Mouse (Mus musculus): ENCODE measurements at regions not wholly inside any gene's neighbourhood (a gene's known extent, or its start where the extent isn't known, plus 50 kb on each side); places are given as distances from the start of the nearest gene placed in this dataset.

DNA sequence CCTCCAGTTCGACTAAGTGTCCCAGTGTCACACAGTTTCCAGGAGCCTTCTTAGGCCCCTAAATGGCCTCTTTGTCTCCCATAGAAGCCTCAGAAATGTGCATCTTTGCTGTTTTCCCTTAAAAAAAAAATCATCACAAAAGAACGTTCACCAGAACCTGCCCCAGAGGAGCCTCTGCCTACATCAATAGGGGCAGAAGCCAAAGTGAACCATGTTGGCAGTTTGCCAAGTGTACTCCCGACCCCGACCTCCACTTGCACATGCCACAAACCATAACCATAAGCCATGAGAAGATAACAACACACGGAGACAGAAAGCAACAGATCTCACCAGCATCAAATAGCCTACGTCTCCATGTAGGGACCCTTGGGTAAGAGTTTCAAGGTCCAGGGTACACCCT, 388.4 kb downstream of the Nedd1 start:
- DNase-seq, result peak; percentile 58

DNA sequence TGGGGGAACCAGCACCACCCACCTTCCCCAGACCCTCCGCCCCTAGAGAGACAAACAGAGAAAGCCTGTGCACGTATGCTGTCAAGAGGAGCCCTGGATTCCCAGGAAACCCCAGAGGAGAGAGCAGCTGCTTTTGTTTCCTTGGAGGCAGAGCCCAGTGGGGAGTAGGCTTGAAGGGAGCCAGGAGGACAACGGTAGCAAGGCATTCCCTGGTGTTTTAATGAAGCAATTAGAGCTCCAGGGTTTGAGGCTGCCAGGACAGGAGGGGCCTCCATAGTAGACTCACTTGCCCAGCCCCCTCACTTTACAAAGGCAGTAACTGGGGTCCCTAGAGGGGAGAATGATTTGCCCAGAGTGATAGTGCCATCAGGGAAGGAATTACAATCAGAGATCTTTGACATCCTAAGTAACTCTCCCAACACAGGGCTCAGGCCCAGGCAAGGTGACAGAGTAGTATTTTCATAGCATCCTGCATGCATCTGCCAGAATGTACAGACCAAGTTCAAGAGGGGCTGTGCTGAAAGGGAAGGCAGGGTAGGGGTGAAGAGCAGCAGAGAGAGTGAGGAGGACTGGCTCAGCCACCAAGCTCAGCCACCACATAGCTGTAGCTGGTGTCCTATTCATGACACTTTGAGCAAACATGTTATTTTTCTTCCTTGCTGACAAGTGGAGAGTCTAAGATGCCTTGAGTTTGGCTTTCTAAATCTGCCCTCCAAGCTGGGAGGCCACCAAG, 389.0 kb downstream of the Nedd1 start:
- peak; percentile 20 to 29 for DNase-seq

DNA sequence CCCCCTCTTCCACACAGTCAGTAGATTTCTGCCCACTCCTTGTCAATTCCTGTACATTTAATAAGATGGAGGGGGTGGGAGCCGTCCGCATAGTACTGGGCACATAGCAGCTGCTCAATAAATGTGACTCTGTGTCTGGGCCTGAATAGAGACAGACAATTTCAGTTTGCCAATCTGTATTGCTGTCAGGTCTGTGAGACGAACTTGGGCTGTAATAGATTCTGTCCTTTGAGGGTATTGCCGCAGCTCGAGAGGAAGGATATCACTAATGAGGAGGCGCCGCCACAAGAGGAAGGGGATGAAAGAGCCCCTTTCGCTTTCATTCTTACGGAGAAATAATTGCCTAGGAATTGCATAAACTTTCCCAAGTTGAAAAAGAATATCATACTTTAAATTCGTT, 392.1 kb downstream of the Nedd1 start:
- no peak for DNase-seq

DNA sequence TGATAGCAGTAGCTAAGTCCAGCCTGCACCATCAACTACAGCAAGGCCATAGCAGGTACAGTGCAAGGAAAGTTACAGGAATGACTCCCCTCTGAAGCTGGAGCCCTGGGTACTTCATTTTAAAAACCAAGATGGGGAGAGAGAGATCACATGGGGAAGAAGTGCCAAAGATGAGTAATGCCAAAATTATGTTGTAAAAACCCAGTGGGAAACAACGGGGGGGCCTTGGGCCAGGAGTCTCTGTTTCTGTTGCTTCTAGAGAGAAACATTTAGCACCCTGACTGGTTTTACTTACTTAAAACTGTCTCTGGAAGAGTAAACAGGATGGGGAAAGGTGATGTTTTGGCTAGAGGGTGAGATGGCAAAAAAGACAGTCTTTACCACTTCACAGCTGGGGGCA, 392.6 kb downstream of the Nedd1 start:
- DNase-seq, result no peak

DNA sequence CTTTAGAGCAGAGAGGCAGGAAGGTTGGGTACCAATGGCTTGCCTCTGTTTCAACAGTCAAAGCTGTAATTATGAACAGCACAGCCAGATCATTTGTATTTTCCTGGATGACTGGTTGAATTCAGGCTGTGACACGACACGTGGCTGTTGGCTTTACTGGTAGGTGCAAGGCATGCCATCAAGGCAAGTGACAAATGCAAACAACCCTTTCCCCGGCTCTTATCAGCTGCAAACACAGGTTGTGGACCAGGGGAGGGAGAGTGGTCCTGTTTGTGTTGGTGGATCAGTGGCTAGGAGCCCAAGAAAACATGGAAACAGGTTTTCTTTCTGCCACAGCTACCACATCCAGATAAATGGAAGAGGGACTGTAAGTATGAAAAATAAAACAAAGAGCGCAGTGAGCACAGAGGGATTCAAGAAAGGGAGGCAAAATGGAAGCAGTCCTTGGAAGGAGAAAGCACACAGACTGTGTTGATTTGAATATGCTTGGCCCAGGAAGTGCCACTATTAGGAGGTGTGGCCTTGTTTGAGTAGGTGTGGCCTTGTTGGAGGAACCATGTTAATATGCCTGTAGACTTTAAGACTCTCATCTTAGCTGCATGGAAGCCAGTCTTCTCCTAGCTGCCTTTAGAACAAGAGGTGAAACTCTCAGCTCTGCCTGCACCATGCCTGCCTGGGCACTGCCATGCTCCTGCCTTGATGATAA, 396.8 kb downstream of the Nedd1 start:
- no peak for DNase-seq

DNA sequence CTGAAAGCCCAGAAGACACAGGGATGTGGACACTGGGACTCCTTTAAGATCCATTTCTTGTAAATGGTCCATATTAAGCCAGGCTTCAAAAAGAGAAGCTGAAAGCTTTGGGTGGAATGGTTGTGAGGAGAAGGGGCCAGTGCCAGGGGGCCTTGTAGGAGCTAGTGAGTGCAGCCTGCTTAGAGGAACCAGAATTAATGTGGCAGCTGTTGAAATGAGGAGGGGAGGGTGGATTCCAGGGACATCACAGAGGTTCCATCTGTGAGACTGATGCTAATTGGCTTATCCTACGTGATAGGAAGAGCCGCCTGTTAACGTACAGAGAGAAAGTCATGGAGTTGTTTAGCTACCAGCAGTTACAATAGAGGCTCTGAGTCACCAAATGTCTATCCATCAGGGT, 407.6 kb downstream of the Nedd1 start:
- DNase-seq, result peak; percentile 45 to 56

DNA sequence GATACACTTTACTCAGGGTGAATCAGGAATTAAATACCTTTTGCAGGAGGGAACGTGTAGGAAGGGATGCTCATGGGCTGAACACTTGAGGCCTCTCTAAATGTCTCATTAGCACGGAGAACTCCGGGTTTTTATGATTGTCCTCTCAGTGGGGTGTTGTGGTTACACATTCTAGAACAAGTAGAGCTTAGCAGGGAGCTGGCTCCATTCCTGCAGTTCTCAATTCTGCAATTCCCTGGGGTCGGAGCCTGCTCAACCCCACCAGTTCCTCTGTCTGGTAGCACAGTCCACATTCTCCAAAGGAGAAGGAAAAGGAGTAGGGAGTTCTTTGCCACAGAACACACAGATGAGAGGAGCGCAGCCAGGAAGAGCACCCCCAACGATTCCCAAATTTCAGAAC, 409.9 kb downstream of the Nedd1 start:
- peak in 1 of 2 experiments; percentile 32 for DNase-seq

DNA sequence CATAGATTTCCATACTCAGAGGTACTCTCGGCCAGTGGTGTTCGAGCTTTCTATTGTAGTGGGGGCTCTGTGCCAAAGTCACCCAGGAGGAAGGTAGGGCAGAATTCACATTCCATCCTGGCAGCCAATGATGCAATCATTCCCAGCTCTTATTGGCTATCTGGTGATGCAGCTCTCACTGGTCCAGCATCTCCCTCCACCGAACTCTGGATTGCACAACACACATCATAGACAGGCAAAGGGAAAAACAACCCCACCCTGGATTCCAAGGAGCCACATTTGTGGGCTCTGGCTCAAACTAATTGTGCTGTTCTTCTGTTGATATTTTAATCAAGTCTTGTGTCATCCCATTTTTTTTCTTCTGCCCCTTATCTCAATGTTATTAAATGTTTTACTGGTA, 413.6 kb downstream of the Nedd1 start:
- peak in 1 of 2 experiments; percentile 33 for DNase-seq

DNA sequence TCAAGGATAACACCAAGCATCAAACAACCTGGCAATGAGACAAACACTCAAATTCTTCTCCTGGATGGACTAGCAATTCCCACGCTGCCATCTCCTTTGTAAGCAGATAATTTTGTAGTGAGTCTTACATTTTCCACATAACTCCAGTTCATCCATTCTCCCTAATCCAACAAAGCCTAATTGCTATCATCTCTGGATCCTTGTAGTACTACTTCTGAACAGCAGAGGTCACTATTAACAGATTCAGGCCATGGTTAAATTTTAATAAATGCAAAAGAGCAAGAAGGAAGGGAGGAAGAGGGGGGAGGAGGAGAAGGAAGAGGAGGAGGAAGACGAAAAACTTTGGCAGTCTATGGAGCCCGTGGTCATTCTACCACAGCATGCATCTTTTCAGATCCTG, 414.4 kb downstream of the Nedd1 start:
- peak; percentile 25 to 81 for DNase-seq

DNA sequence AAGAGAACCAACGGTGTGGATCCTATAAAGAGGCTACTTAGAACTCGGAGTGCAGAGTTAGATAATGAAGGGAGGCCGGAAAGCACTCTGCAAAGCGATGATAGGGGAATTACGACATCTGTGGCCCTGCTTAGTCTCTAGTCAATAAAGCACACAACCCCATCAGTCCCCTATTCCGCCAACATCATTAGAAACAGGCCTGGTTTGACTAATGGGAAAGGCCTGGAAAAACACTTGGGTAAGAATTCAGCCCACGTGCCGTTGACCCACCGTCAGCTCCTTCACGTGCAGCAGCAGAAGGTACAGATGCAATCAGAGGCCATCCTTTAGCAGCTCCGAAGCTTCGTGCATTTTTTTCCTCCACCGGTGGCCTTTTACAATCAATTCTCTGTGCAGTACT, 423.5 kb downstream of the Nedd1 start:
- no peak for DNase-seq

DNA sequence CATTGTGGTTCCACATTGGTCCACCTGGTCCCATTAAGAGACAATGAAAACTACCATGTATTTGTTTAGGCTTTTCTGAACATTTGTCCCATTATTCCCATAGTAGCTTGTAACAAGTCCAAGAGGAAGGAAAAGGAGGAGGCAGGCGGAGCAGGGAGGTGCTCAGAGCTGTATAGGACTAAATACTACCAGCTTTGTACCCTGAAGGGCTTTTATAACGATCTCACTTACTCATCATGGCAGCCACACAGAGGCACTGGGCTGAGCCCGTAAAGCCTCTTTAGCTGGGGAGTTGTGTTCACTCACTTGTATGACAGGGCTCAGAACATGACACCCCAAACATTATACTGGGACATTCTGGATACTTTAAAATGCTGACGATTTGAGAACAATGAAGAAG, 425.4 kb downstream of the Nedd1 start:
- DNase-seq, result no peak

DNA sequence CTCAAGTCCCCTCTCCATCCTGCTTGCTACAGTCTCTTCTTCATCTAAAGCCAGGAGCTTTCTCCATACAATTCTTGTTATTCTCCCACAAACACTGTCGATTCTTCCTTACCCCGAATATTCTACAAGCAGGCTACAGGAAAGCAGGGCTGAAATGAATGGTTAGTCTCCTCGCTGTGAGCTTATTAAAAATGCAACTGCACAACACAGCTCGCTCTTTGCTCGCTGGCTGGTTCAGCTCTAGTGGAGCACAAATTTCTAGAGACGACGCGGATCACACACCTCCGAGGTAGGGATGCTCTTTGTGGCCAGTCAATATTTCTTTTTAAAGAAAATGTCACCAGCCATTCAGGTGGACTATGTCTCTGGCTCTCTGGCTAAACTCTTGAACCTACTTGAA, 425.9 kb downstream of the Nedd1 start:
- DNase-seq, result no peak

DNA sequence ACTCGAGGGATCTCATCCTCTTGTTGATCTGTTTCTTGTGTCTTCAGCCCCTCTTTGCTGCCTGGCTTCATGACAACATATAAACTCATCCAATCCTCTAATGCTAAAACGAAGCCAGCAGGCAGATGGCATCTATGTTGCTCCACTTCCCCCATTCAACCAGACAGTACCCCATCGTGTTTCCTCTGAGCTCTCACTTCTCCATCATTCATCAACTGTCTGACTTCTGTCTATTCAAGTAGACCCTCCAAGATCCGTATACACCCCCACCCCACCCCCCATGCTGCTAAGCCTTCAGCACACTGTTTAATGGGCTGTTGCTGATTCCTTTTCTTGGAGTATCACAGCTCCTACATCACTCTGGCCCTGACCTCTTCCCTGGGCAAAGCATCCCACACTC, 429.0 kb downstream of the Nedd1 start:
- DNase-seq, result peak; percentile 80 to 81

DNA sequence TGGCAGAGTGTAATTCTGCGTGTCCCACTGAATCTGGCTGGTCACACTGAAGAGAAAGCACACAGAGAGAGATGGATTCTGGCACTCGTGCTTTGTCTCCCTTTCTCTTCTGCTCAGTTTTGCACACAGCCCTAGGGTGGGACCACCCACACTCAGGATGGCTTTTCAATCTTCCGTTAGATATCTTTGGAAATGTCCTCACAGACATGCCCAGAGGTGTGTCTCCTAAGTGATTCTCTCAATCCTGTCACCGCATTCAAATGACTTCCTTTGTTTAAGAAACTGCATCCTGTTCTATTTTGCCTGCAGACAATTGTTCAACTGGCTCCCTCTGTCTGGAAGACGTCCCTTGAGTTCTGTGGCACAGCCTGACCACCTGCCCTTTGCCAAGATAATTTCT, 433.0 kb downstream of the Nedd1 start:
- no peak for DNase-seq

DNA sequence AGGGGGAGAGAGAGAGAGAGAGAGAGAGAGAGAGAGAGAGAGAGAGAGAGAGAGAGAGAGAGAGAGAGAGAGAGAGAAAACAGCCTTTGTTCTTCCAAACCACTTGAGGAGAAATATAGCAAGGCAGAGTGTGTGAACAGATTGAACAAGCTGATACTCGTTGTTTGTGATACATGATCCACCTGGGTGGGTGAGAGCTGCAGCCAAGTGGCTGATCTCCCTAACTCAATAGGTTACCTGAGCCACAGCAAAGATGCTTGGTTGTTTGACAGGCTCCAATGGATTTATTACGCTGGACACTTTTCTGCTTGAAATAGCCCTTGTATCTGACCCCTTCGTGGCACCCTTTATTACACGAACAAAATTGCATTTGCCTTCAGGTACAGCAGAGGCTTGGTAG, 438.0 kb downstream of the Nedd1 start:
- DNase-seq, result peak; percentile 52 to 61

DNA sequence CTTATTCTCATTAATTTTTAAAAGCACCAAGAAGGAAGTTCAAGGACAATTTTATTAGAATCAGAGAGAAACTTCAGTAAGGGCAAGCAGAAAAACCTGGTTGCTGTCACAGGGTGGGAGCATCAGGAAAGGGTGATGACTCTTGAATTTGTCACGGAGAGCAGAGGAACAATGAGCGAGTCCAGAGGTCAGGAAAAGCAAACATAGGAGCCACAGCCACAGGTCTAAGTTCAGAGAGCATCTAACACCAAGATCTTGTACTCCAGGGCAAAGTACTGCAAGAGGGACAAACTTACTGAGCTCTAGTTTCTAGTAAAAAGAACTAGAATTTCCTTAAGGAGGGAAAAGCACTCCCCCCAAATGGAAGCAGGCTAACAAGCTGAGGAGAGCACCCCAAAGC, 444.2 kb downstream of the Nedd1 start:
- DNase-seq, result no peak

DNA sequence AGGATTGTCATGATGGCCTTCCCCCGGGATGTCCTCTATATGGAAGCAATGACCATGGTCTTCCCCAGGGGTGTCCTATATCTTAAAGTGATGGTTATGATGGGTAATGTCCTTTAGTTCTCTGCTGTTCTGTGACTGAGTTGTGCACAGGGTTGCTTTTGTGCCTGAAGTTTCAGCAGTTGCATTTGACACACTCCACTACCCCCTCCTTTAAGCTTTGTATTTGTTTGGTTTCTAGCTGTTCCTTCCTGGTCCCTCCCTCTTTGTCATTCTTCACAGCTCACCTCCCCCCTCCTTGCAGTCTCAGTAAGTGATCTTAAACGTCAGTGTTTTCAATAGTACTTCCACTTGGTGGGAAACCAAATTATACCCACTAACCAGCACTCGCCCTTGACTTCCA, 464.4 kb downstream of the Nedd1 start:
- DNase-seq, result no peak

DNA sequence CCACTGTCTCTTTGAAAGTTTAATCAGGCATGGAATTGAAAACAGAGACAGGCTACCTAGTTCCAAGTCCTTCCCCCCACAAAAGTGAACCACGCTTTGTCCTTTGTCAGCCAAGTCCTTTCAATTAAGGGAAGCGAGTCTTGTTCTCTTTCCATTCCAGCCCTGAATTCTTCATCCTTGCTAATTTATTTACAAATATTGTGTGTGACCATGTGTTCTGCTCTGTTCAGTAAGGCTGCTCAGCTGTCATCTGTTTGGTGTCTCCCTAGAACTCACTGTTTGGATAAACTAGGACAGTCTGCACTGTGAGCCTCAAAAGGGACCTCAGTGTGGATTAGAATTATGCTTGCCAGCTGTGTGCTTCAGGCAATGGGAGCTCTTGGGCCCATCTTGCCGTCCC, 473.6 kb downstream of the Nedd1 start:
- peak; percentile 7 to 18 for DNase-seq

DNA sequence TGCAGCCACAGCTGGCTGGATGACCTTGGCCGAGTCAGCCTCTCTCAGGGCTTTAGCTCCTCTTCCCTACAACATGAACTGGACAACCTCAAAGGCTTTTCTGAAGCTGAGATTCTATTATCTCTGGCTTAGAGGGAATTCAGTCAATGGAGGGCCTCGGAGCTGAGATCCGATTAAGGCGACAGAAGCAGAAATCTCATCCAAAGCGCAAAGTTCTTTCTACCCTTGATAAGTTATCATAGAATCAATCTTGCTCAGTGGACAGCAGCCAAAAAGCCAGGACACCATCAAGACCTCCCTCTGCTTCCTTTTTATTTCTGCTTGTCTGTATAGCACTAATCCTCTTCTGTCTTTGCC, 474.8 kb downstream of the Nedd1 start:
- DNase-seq, result peak; percentile 11 to 13

DNA sequence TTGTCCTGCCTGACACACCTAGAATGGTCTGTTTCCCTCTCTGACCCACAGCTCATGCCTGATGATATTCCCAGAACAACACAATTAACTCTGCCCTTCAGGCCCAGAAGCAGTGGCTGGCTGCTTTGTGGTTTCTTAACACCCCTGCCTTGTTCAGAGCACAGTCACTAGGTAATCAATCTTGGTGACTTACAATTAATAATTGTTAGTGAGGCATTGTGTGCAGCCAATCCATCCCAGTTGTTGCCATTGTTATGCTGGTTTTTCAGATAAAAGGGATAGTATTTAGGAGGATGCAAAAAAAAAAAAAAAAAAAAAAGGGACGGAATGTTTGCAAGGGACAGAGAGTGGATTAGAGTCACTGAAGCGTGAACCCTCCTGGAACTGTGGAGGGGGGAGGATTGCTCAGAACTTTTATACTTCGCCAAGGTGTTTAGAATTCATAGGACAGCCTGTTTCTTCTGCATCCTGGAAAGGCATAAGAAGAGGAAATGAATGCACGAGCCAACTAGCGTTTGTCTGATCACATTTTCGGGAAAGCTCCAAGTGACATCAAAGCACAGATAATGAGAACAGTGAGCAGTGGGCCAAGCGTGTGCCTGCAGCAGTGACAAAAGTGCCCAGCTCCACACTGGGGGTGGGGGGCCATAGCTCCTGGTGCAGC, 475.3 kb downstream of the Nedd1 start:
- peak in 1 of 2 experiments; percentile 13 for DNase-seq

DNA sequence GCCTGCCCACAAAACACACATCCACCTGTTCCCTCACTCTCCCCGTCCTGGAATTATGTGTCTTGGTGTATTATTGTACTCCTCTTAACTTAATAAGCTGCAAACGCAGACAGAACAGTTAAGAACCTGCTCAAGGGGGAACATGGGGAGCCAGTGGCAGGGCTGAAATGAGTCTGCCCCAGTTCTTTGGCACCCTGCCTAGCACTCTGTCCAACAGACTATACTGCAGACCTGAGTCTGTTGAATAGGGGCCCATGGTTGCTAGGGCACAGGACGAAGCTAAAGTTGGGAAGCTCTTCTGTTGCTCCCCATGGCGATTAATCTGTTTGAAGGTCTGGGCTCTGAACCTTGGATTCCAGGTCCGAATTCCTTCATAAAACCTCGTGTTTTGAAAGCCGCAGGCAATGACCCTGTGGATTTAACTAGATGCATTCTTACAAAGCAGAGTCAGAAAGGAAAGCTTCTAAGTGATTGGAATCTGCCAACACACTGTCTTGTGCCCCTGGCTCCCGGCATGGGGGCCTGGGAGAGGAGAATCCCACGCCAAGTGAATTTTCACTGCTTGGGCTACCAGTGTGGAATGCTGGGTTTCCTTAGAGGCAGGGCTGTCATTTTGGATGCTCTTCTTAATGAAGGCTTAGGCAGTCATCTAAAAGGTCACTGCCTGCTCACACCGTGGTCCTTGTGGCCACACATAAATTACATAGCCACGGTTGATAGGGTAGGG, 479.3 kb downstream of the Nedd1 start:
- DNase-seq, result peak; percentile 80 to 88

DNA sequence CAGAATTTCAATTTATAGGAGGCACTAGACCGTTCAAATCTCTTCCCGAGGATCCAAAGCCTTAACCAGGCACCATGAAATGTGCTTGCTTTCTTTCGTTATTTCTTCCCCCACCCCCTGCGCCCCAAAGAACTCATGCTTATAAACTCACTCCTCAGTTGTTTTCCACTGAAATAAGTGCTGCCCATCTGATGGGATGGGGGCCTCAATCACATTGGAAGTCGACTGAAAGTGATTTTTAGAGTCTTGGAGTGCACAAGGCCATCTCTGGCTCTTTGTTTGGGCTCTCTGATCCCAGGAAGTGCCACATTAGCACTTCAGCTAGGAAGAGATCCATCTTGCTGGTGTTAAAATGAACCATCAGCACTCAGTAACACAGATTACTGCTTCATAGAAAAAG, 484.3 kb downstream of the Nedd1 start:
- no peak for DNase-seq

DNA sequence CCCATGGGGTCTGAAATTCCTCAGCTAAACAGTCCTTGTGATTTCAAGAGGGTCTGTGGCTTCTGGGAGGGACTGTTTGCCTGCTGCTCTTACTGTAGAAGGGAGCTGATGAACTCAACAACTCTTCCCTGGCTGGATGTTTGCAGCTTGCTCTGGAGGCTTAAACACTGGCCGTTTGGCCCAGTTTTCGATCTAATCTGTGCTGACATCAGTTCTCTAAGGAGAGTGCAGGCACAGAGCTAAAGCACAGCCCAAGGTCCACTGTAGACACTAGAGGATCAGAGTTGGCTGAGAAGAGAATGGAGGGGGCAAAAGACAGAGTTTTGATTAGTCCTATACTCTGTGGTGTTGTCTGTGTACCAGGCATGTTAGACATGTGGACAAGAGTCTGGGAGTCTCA, 490.1 kb downstream of the Nedd1 start:
- no peak for DNase-seq

DNA sequence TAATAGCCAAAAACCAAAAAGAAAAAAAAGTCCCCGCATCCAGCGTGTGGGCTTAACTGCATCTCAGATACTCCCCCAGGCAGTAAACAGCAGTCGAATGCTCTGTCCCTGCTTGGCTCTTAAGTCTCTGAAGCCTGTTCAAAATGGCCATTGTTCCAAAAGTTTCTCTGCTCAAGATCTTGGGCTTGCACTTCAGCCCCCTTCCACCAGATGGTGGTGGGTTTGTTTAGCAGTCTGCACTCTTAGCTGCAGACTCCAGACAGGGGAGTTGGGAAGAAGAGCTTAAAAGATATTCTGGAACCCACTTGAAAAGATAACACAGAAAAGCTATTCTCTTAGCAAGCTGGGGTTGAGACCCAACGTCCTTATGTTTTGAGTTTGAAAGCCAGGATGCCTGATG, 496.4 kb downstream of the Nedd1 start:
- peak; percentile 41 to 42 for DNase-seq

All from cerebellum, postnatal 10 days (tissue).